In the genomic region with DNA sequence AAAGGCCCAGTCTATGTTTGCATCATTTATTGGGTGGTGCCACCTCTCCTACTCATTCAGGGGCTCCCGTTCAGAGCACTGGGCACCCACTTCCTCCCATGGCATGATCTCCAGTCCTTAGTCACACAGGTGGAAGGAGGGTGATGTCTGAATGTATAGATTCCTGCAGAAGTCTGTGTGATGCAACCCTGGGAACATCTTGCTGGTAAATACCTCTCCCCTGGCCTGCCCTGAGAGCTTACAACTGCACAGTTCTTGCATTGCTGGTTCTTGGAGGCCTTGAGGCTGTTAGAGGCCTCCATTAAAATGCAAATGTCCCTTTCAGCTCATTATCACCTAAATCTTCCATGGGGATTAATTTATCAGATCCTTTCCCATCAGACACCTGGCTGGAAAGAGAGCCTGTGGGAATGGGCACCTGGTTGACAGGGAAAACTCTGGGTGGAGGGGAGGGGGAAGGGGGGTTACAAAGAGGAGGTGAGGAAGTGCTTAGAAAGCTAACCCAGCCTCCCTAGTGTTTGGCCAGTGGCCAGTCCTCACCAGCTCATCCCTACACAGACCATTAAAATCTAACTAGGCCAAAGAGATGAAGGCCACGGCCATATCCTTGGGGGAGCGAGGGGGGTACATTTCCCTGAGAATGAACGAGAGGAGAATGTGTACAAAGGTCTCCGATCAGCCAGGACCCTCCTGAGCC, we compare ENCODE assay signal across 12 mouse cellular contexts.
DNase-seq lines count a peak whose midpoint lies in the region; ATAC-seq and TF ChIP-seq lines count a peak whose summit lies in the region.
"Had no signal": no experiment of that assay in that cellular context is flagged by ENCODE, and none has a peak within 500 bp of the region (broad histone marks: within the 10 kb centered on the region; RNA-seq: fewer than 3 reads in every experiment).

No protein-coding gene starts in this region.

- no peak for ATAC-seq in forebrain, postnatal 0 days
- ATAC-seq in neural tube, embryonic 12.5 days (ENCODE audit: low FRiP score, low read depth): peak; percentile 74
- peak; percentile 55 for ATAC-seq in midbrain, embryonic 11.5 days (ENCODE audit: low FRiP score)
- ATAC-seq: activated CD4-positive, CD25-positive, alpha-beta regulatory T cell, adult 4 months had no signal

- no peak for TF ChIP-seq CTCF in forebrain, postnatal 0 days (IDR thresholded peaks at IDR 0.05; ENCODE audit: low read depth)
- TF ChIP-seq CTCF in cerebellum, adult 2 months (IDR thresholded peaks at IDR 0.05; ENCODE audit: borderline replicate concordance, insufficient read depth, low read depth, low read length): no peak

- H3K36me3 ChIP-seq in forebrain, embryonic 10.5 days (replicated peaks): no peaks in the 10 kb centered on the region
- no peaks in the 10 kb centered on the region for H3K36me3 ChIP-seq in forebrain, postnatal 0 days (ENCODE audit: insufficient read depth)
- H3K36me3 ChIP-seq in neural tube, embryonic 12.5 days: no peaks in the 10 kb centered on the region
- H3K36me3 ChIP-seq in midbrain, embryonic 11.5 days (ENCODE audit: control insufficient read depth, insufficient read depth, low read length): no peaks in the 10 kb centered on the region
- H3K36me3 ChIP-seq: G1E; liver, embryonic 15.5 days had no signal

- peak overlapping the region; percentile 83 for H3K27ac ChIP-seq in forebrain, embryonic 10.5 days
- no peak overlapping the region for H3K27ac ChIP-seq in forebrain, postnatal 0 days (ENCODE audit: low read depth, low read length)
- H3K27ac ChIP-seq in neural tube, embryonic 12.5 days: peak overlapping the region; percentile 57
- H3K27ac ChIP-seq in midbrain, embryonic 11.5 days (ENCODE audit: low read depth, low read length): no peak overlapping the region; the same call in 1 of the 2 replicates
- no peak overlapping the region for H3K27ac ChIP-seq in cerebellum, adult 2 months (ENCODE audit: insufficient read depth, low read length)
- H3K27ac ChIP-seq: liver, embryonic 15.5 days had no signal

- no peak for DNase-seq in forebrain, embryonic 10.5 days (ENCODE audit: extremely low spot score, low spot score)
- no peak for DNase-seq in forebrain, postnatal 0 days
- DNase-seq in neural tube, embryonic 10.5 days (ENCODE audit: extremely low spot score, low spot score): no peak
- peak; percentile 87 for DNase-seq in midbrain, embryonic 11.5 days (ENCODE audit: low spot score, missing footprints)
- DNase-seq in cerebellum, adult 2 months: no peak
- DNase-seq in thymus, postnatal 25 days: no peak
- no peak for DNase-seq in urinary bladder, postnatal 4 days (ENCODE audit: low spot score in 2 of 2)
- DNase-seq: cerebellum, postnatal 36 days had no signal

- H3K4me2 ChIP-seq in forebrain, postnatal 0 days (ENCODE audit: low read depth): no peak overlapping the region
- H3K4me2 ChIP-seq in neural tube, embryonic 12.5 days (replicated peaks): 0 out of 2 replicates have a peak overlapping the region, but pooled peaks have one; percentile 20
- no peak overlapping the region for H3K4me2 ChIP-seq in midbrain, embryonic 11.5 days
- H3K4me2 ChIP-seq: liver, embryonic 15.5 days had no signal

- no peak for TF ChIP-seq POLR2A in cerebellum, adult 2 months (IDR thresholded peaks at IDR 0.05; ENCODE audit: borderline replicate concordance, insufficient read depth, low read length)

- H3K27me3 ChIP-seq in forebrain, embryonic 10.5 days (ENCODE audit: poor library complexity, severe bottlenecking): peaks cover 84% of the 10 kb centered on the region
- no peaks in the 10 kb centered on the region; the same call in 1 of the 2 replicates for H3K27me3 ChIP-seq in forebrain, postnatal 0 days (ENCODE audit: insufficient read depth, low read length)
- H3K27me3 ChIP-seq in neural tube, embryonic 12.5 days (replicated peaks): no peaks in the 10 kb centered on the region
- no peaks in the 10 kb centered on the region for H3K27me3 ChIP-seq in midbrain, embryonic 11.5 days (ENCODE audit: control insufficient read depth, insufficient read depth, low read length)
- H3K27me3 ChIP-seq in cerebellum, adult 2 months (ENCODE audit: control insufficient read depth, insufficient read depth, low read length): no peaks in the 10 kb centered on the region
- H3K27me3 ChIP-seq: liver, embryonic 15.5 days had no signal

- WGBS in forebrain, embryonic 10.5 days: 67% methylated on average over 5 of the region's 5 CpGs
- WGBS in forebrain, postnatal 0 days: 29% methylated on average over 5 of the region's 5 CpGs
- WGBS in neural tube, embryonic 12.5 days: 36% methylated on average over 5 of the region's 5 CpGs
- WGBS in midbrain, embryonic 11.5 days: 57% methylated on average over 5 of the region's 5 CpGs
- 52% methylated on average over 5 of the region's 5 CpGs for WGBS in cerebellum, adult 2 months

- peaks cover 40% of the 10 kb centered on the region for H3K4me1 ChIP-seq in forebrain, embryonic 10.5 days
- H3K4me1 ChIP-seq in forebrain, postnatal 0 days (ENCODE audit: insufficient read depth): no peaks in the 10 kb centered on the region
- H3K4me1 ChIP-seq in neural tube, embryonic 12.5 days: peaks cover 24% of the 10 kb centered on the region
- H3K4me1 ChIP-seq in midbrain, embryonic 11.5 days (ENCODE audit: control insufficient read depth, insufficient read depth, low read length): peaks cover 16% of the 10 kb centered on the region
- H3K4me1 ChIP-seq in cerebellum, adult 2 months (ENCODE audit: control insufficient read depth, insufficient read depth, low read length): no peaks in the 10 kb centered on the region
- H3K4me1 ChIP-seq: liver, embryonic 15.5 days had no signal

- no peaks in the 10 kb centered on the region for H3K9me3 ChIP-seq in forebrain, embryonic 10.5 days
- H3K9me3 ChIP-seq in forebrain, postnatal 0 days (ENCODE audit: low read length): no peaks in the 10 kb centered on the region
- H3K9me3 ChIP-seq in neural tube, embryonic 12.5 days: no peaks in the 10 kb centered on the region
- no peaks in the 10 kb centered on the region for H3K9me3 ChIP-seq in midbrain, embryonic 11.5 days (ENCODE audit: control insufficient read depth, low read length)
- H3K9me3 ChIP-seq: liver, embryonic 15.5 days had no signal

- no peak overlapping the region; the same call in 1 of the 2 replicates for H3K4me3 ChIP-seq in forebrain, embryonic 10.5 days
- no peak overlapping the region for H3K4me3 ChIP-seq in forebrain, postnatal 0 days (ENCODE audit: low read depth, low read length)
- no peak overlapping the region for H3K4me3 ChIP-seq in neural tube, embryonic 12.5 days
- no peak overlapping the region for H3K4me3 ChIP-seq in midbrain, embryonic 11.5 days (ENCODE audit: low read depth, low read length)
- H3K4me3 ChIP-seq in cerebellum, adult 2 months (replicated peaks; ENCODE audit: insufficient read depth, low read depth, low read length): no peak overlapping the region
- H3K4me3 ChIP-seq: liver, embryonic 15.5 days had no signal

- no peak overlapping the region for H3K9ac ChIP-seq in forebrain, postnatal 0 days
- no peak overlapping the region for H3K9ac ChIP-seq in neural tube, embryonic 12.5 days
- H3K9ac ChIP-seq in midbrain, embryonic 11.5 days (ENCODE audit: low read length): no peak overlapping the region
- H3K9ac ChIP-seq: liver, embryonic 15.5 days had no signal

Comparison
In these comparisons a context has a peak if more than half of its experiments do, and no peak if none do; other contexts are left out.
1. H3K27ac ChIP-seq: peak in forebrain, embryonic 10.5 days (single experiment) and neural tube, embryonic 12.5 days (single experiment); none in forebrain, postnatal 0 days (single experiment), midbrain, embryonic 11.5 days (single experiment) and cerebellum, adult 2 months (single experiment).